Mouse (Mus musculus) liver, embryonic 14.5 days (tissue): Measurements from ENCODE around the gene AW551984.

Experiments
- CTCF ChIP-seq: IDR thresholded peaks from 2 replicates; pipeline ENCODE4 v1.5.1; 2016; ENCODE audit warnings: antibody characterized with exemption, low read depth, control low read depth
- EP300 ChIP-seq: IDR thresholded peaks from 2 replicates; pipeline ENCODE4 v1.6.1; 2016; ENCODE audit warnings: antibody characterized with exemption, low read depth

- TF ChIP-seq CTCF (no peak), EP300 (no peak)
These were observed 24.9 kb upstream of the AW551984 start for GRCm38 (mm10) chr9:39629069-39629468.
